Mouse (Mus musculus) spleen, adult 2 months (tissue): ENCODE measurements around the gene Tvp23b.

Experiments
- CTCF ChIP-seq: fragments of 200-500 bp; IDR thresholded peaks from 2 replicates; pipeline ENCODE4 v1.5.1; 2011; ENCODE audit warnings: mild to moderate bottlenecking, inconsistent platforms; ENCODE audit not compliant: insufficient read depth, insufficient read length, insufficient replicate concordance; ENCODE audit errors: extremely low read depth
- POLR2A ChIP-seq: fragments of 200-500 bp; IDR thresholded peaks from 2 replicates; pipeline ENCODE4 v1.6.1; 2011; ENCODE audit warnings: low read depth, low read length, inconsistent platforms

DNA sequence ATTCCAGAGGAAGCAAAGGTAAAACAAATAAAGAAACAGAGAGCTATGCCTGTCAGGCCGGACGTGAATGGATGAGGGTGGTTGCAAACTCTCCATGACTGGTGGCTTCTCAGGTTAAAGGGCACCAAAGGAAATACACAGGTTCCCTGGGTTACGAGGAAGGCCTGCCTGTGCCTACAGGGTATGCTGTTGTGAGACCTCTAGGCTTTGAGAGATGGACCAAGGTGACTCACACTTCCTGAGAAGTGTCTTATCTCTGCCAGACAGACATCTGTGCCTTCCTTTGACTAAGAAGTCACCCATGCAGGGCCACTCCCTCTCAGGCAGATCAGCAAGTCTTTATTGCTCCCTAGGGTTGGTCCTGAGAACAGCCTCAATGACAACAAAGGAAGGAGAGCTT lies 50.5 kb downstream of the Tvp23b start:
- no peak for TF ChIP-seq POLR2A
- no peak for TF ChIP-seq CTCF
